Mouse (Mus musculus) heart, postnatal 14 days (tissue): ENCODE data around the gene Plcg1. TPM values are rescaled to one million over a fixed set of nuclear protein-coding genes. Genes with fewer than 3 reads are reported as not detected.

Source experiments
- DNase-seq, 2 experiments: peaks; one replicate each; pipeline ENCODE4 v3.0.0; 2021 to 2022
- intact Hi-C: fragments of 180-260 bp; cut with DNase I; formaldehyde crosslinking; loops from one replicate; pipeline ENCODE4 v1.15.1; 2025
- total RNA-seq, 2 experiments: library from RNA; stranded (reverse); gene quantifications; 2 replicates each; pipeline ENCODE4 v1.2.3; 2021

Gene Plcg1
- total RNA-seq, 2 experiments from 2014 or later: 85.7 to 94.4 TPM

DNA sequence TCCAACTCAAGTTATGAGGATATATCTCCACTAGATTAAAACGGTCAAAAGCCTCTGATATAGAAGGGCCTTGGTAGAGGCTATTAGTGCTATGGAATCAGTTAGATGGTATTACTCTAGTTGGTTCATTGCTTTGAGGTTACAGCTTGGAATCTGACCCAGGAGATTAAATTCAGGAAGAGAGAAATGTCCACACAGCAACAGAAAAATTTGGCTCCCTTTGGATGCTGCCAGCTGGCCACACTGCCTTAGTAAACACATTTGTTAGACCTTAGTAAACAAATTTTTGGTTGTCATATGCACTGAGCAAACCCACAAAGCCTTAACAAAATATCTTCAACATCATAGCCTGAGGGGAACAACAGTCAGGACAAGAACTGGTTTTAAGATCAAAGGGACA lies 79.7 kb downstream of the Plcg1 start:
- intact Hi-C loops: loop anchor here (2.0 kb wide), 1 partner anchor 16 kb away; no protein-coding TSS in a partner anchor
- DNase-seq: no peak

Other genes with a start within 250 kb of the Plcg1 start
- 10 to 100 TPM; 59.1 to 60.9 TPM for gene Top1, start 85.4 kb upstream of the Plcg1 start, total RNA-seq
- gene Zhx3, start 141.7 kb downstream of the Plcg1 start, total RNA-seq: 10 to 100 TPM; 54.3 to 59.2 TPM
- 1 to 10 TPM; 5.9 to 7.0 TPM for gene Lpin3, start 149.4 kb downstream of the Plcg1 start, total RNA-seq
- 10 to 100 TPM in 1 of 2 experiments, 1 to 10 TPM in 1; 8.9 to 10.2 TPM for gene Emilin3, start 181.0 kb downstream of the Plcg1 start, total RNA-seq